Mouse (Mus musculus) intestine, embryonic 16.5 days (tissue): Measurements from ENCODE around the gene Syp. TPM values are rescaled to one million over a fixed set of nuclear protein-coding genes. Genes with fewer than 3 reads are reported as not detected.

Source experiments
- ATAC-seq: fragments of 200-750 bp; cut with Nextera tagmentation; 2 replicates; pipeline ENCODE4 v1.8.0; 2017; ENCODE audit warnings: moderate TSS enrichment, moderate library complexity
- H3K27ac ChIP-seq: fragments of 300-500 bp; sonication (generic); 2 replicates; pipeline ENCODE4 v1.5.1; 2014; ENCODE audit warnings: mild to moderate bottlenecking, low read length
- H3K27me3 ChIP-seq: fragments of 300-500 bp; sonication (generic); replicated peaks from 2 replicates; pipeline ENCODE4 v1.6.1; 2014; ENCODE audit warnings: low read length, control low read depth, mixed read lengths; ENCODE audit not compliant: control insufficient read depth, insufficient read depth
- H3K36me3 ChIP-seq: fragments of 300-500 bp; sonication (generic); 2 replicates; pipeline ENCODE4 v1.6.1; 2014; ENCODE audit warnings: low read length, control low read depth; ENCODE audit not compliant: control insufficient read depth, insufficient read depth
- H3K4me1 ChIP-seq: fragments of 300-500 bp; sonication (generic); 2 replicates; pipeline ENCODE4 v1.6.1; 2014; ENCODE audit warnings: low read length, control low read depth, mixed read lengths; ENCODE audit not compliant: control insufficient read depth, insufficient read depth
- H3K4me2 ChIP-seq: fragments of 300-500 bp; sonication (generic); 2 replicates; pipeline ENCODE4 v1.6.1; 2014; ENCODE audit warnings: low read depth, low read length, control low read depth
- H3K4me3 ChIP-seq: fragments of 300-500 bp; sonication (generic); 2 replicates; pipeline ENCODE4 v1.5.1; 2014; ENCODE audit warnings: mild to moderate bottlenecking, low read length
- H3K9ac ChIP-seq: fragments of 300-500 bp; sonication (generic); 2 replicates; pipeline ENCODE4 v1.6.1; 2014; ENCODE audit warnings: low read depth, low read length
- H3K9me3 ChIP-seq: fragments of 300-500 bp; sonication (generic); 2 replicates; pipeline ENCODE4 v1.6.1; 2016; ENCODE audit warnings: low read length, control low read depth; ENCODE audit not compliant: control insufficient read depth
- WGBS: fragments of 180-500 bp; shearing (Covaris S2); extraction: QIAGEN DNeasy Blood & Tissue Kit; methylation state at CpG from one replicate; pipeline ENCODE4 v1.1.7; 2014; 5-methylcytosine and 5-hydroxymethylcytosine counted together
- polyA plus RNA-seq: library from polyadenylated mRNA; unstranded; fragments of >200 nt; fragmentation: Nextera tagmentation; extraction: Ambion mirVana; gene quantifications from 2 replicates; pipeline ENCODE4 v1.2.1, GENCODE M21; 2015

Gene Syp
- polyA plus RNA-seq, 1 experiment from 2014 or later: 6.0 TPM

- Histone ChIP-seq H3K27me3 (no peaks in the 10 kb centered on the region), H3K9ac (no peak overlapping the region), H3K9me3 (no peaks in the 10 kb centered on the region), H3K27ac (no peak overlapping the region), H3K4me1 (peaks cover 5% of the 10 kb centered on the region), H3K4me3 (no peak overlapping the region), H3K4me2 (no peak overlapping the region), H3K36me3 (no peaks in the 10 kb centered on the region)
- ATAC-seq: no peak
- 41% methylated on average over 6 of the region's 6 CpGs for WGBS
These were observed 34.5 kb downstream of the Syp start for GRCm38 (mm10) chrX:7672739-7673138.

DNA sequence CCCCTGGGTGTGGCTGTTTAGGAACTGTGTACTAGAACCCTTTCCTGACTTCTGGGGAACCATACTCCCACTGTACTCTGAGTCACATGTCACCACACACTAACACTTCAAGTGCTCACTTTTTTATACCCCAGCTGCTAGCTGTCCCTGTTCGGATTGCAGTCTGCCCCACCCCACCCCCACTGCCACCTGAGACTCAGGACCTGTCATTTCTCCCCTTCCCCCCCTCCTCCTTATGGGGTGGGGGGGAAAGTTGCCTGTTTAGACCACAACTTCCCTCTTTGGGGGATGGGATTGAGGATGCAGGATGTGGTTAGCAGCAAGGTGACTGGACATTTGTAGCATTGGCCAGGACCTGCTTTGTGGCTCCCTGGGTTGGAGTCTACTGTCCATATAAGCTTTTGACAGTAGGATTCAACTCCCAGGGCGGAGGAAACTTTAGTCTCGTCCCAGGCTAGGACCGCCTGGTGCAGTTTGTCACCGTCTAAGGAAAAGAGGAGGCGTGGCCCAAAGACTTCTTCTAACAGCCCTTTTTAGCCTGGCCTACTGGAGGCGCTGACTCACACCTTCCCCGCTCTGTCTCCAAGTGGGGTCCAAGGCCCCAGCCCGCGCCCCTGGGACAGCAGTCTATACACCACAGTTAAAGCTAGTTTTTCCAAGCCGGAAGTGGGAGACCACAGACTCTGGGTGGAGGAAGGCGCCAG, 35.5 kb downstream of the Syp start:
- Histone ChIP-seq H3K4me3 (peak overlapping the region; percentile 38), H3K4me1 (peaks cover 5% of the 10 kb centered on the region), H3K36me3 (no peaks in the 10 kb centered on the region), H3K9ac (peak overlapping the region; percentile 61), H3K9me3 (no peaks in the 10 kb centered on the region), H3K27me3 (no peaks in the 10 kb centered on the region), H3K27ac (peak overlapping the region; percentile 75), H3K4me2 (peak overlapping the region; percentile 68)
- ATAC-seq: peak; percentile 41
- WGBS: 31% methylated on average over 12 of the region's 12 CpGs

DNA sequence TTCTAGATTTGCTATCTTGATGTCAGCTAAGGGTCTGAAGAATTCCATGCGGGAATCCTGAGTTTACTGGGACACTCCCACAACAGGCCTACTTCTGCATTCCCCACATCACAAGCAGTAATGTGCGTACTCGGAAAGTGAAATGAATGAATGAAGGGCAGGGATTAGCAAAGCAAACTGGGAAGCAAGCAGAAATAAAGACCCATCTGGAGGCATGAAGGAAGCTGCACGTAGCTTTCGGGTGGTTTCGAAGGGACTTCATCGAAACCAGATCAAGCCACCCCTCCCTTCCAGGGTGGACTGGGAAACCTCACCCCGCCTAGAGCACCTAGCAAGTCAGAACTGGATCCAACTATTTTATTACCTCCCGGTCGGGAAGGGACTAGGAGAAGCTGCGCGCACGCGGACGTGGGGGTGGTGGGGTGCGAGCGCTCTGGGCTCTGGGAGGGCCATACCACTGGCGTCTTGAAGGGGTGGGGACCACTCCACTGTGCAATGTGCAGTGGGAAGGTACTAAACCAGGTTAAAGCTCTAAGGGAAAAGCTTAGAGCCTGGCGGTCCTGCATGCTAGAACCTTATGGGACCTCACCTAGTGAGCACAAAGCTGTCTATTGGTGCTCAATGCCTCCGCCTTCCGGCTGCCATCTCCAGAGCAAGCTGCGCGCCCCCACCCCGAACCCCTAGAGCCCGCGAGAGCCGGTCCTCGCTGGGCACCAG, 36.2 kb downstream of the Syp start:
- no peaks in the 10 kb centered on the region for H3K36me3 ChIP-seq
- WGBS: 30% methylated on average over 28 of the region's 28 CpGs
- peak overlapping the region; percentile 75 for H3K27ac ChIP-seq
- peak; percentile 43 for ATAC-seq
- peak overlapping the region; percentile 38 for H3K4me3 ChIP-seq
- peak overlapping the region; percentile 61 for H3K9ac ChIP-seq
- peak overlapping the region; percentile 68 for H3K4me2 ChIP-seq
- peaks cover 5% of the 10 kb centered on the region for H3K4me1 ChIP-seq
- H3K9me3 ChIP-seq: no peaks in the 10 kb centered on the region
- no peaks in the 10 kb centered on the region for H3K27me3 ChIP-seq

GRCm38 (mm10) chrX:7675001-7675380, 36.7 kb downstream of the Syp start:
- peaks cover 5% of the 10 kb centered on the region for H3K4me1 ChIP-seq
- H3K4me2 ChIP-seq: peak overlapping the region; percentile 68
- WGBS: 27% methylated on average over 10 of the region's 10 CpGs
- no peaks in the 10 kb centered on the region for H3K9me3 ChIP-seq
- peak; percentile 9; the same call in 1 of the 2 replicates for ATAC-seq
- no peaks in the 10 kb centered on the region for H3K36me3 ChIP-seq
- peak overlapping the region; percentile 61 for H3K9ac ChIP-seq
- peak overlapping the region; percentile 38 for H3K4me3 ChIP-seq
- H3K27me3 ChIP-seq: no peaks in the 10 kb centered on the region
- peak overlapping the region; percentile 75 for H3K27ac ChIP-seq

- WGBS: 40% methylated on average over 3 of the region's 3 CpGs
- Histone ChIP-seq H3K9me3 (no peaks in the 10 kb centered on the region), H3K4me3 (no peak overlapping the region), H3K27me3 (no peaks in the 10 kb centered on the region), H3K4me2 (no peak overlapping the region), H3K27ac (no peak overlapping the region), H3K36me3 (no peaks in the 10 kb centered on the region), H3K9ac (no peak overlapping the region), H3K4me1 (peaks cover 5% of the 10 kb centered on the region)
- ATAC-seq: no peak
These were observed 40.7 kb downstream of the Syp start for GRCm38 (mm10) chrX:7678986-7679385.

- ATAC-seq: peak; percentile 97
- Histone ChIP-seq H3K27me3 (no peaks in the 10 kb centered on the region), H3K27ac (no peak overlapping the region), H3K4me1 (no peaks in the 10 kb centered on the region; the same call in none of the 2 replicates), H3K4me2 (peak overlapping the region; percentile 55), H3K36me3 (no peaks in the 10 kb centered on the region), H3K9me3 (no peaks in the 10 kb centered on the region), H3K4me3 (peak overlapping the region; percentile 38), H3K9ac (0 out of 2 replicates have a peak overlapping the region, but pooled peaks have one; percentile 33)
- 16% methylated on average over 27 of the region's 27 CpGs for WGBS
These were observed 41.3 kb downstream of the Syp start for GRCm38 (mm10) chrX:7679405-7680056.

- peak overlapping the region; percentile 38 for H3K4me3 ChIP-seq
- ATAC-seq: peak; percentile 14
- WGBS: 18% methylated on average over 12 of the region's 12 CpGs
These were observed 41.8 kb downstream of the Syp start for GRCm38 (mm10) chrX:7680057-7680412.

DNA sequence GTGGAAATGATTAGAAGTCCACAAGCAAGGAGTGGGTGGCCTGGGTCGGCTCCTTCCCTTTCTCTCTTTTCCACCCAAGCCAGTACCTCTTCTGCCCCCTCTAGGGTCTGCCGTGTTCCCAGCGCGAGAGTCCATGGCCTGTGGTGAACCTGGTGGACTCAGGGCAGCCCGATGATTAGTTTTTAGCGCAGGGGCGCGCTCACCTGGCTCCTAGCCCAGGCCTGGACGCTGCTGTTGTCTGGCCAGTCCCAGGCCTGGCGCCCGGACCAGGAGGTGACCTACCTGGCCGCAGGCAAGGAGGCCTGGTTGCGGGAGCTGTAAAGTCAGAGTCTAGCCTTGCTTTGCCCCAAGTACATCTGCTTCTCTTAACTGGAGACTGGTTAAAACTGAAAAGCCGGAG, 42.6 kb downstream of the Syp start, which contains the start of gene Magix:
Magix (minus strand) TSS at position 388 of the 400 bp plus-strand sequence.
- Histone ChIP-seq H3K9me3 (no peaks in the 10 kb centered on the region), H3K27me3 (no peaks in the 10 kb centered on the region), H3K36me3 (no peaks in the 10 kb centered on the region), H3K9ac (0 out of 2 replicates have a peak within 1 kb of the TSS, but pooled peaks have one; percentile 33), H3K4me1 (no peaks in the 10 kb centered on the region), H3K27ac (no peak within 1 kb of the TSS), H3K4me2 (peak within 1 kb of the TSS; percentile 55), H3K4me3 (peak within 1 kb of the TSS; percentile 38)
- ATAC-seq: no peak
- WGBS: 66% methylated on average over 14 of the region's 14 CpGs

More at GRCm38 (mm10) chrX:7680057-7680412, 41.8 kb downstream of the Syp start:
- Histone ChIP-seq H3K36me3 (no peaks in the 10 kb centered on the region), H3K4me1 (no peaks in the 10 kb centered on the region; the same call in 1 of the 2 replicates), H3K27me3 (no peaks in the 10 kb centered on the region), H3K4me2 (peak overlapping the region; percentile 55), H3K9me3 (no peaks in the 10 kb centered on the region), H3K27ac (no peak overlapping the region), H3K9ac (0 out of 2 replicates have a peak overlapping the region, but pooled peaks have one; percentile 33)

DNA sequence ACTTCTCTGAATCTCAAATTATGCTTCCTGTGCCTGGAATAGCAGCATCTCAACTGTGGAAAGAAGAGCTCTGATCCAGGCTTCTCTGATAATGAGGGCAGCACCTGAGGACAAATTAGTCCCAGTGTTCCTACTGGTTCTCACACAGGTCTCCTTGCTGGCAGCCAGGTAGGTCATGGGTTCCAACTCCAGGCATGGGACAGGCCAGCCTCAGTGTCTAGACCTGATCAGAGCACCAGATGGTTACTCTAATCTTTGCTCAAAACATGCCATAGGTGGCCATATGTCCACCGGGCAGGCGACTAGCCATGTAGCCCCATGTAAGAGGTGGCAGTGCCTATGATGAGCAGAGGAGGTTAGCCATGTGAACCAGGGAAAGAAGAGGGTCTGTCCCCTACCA, 50.0 kb downstream of the Syp start:
- no peak overlapping the region for H3K4me2 ChIP-seq
- no peaks in the 10 kb centered on the region for H3K4me1 ChIP-seq
- H3K27me3 ChIP-seq: no peaks in the 10 kb centered on the region
- no peak overlapping the region for H3K9ac ChIP-seq
- no peaks in the 10 kb centered on the region for H3K9me3 ChIP-seq
- H3K36me3 ChIP-seq: no peaks in the 10 kb centered on the region
- no peak for ATAC-seq
- no peak overlapping the region for H3K27ac ChIP-seq
- H3K4me3 ChIP-seq: no peak overlapping the region
- WGBS: 87% methylated on average over 2 of the region's 2 CpGs
